Mouse (Mus musculus): ENCODE measurements around the gene Zfand2a.

DNA sequence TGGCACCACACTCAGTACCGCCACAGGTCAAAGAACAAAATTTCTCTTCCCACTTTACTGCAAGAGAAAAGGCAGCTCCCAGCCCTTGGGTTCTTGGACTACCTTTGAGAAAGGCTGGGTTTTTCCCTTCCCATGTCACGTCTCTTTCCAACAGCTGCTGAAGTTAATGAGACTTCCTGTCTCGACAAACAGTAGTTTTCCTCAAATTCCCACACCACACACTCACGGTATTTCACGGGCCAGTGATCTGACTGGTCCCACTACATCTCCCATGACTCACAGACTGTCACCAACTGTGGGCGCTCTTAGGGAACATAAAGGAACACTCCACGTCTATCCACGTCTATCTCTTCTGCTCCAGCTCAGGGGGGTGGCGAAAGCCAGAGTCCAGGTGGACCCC, 59.2 kb downstream of the Zfand2a start:
- TF ChIP-seq CTCF (IDR thresholded peaks at IDR 0.05; ENCODE audit: control insufficient read depth, insufficient read depth, insufficient replicate concordance, low read depth, low read length) (no peak), POLR2A (IDR thresholded peaks at IDR 0.05; ENCODE audit: control insufficient read depth, low read depth, low read length) (no peak)
